Mouse (Mus musculus) lung, embryonic 15.5 days (tissue): ENCODE results near the gene Hmga2. TPM values are rescaled to one million over a fixed set of nuclear protein-coding genes. Genes with fewer than 3 reads are reported as not detected.

ENCODE experiments used
- ATAC-seq: fragments of 200-750 bp; cut with Nextera tagmentation; 2 replicates; pipeline ENCODE4 v1.8.0; 2017; ENCODE audit warnings: moderate number of reproducible peaks, borderline replicate concordance; ENCODE audit not compliant: low FRiP score, low TSS enrichment; ENCODE audit errors: extremely low read depth
- H3K27ac ChIP-seq: fragments of 300-500 bp; sonication (generic); 2 replicates; pipeline ENCODE4 v1.5.1; 2015; ENCODE audit warnings: moderate library complexity, mild to moderate bottlenecking, inconsistent platforms
- H3K27me3 ChIP-seq: fragments of 300-500 bp; sonication (generic); 2 replicates; pipeline ENCODE4 v1.6.1; 2015; ENCODE audit warnings: inconsistent platforms
- H3K36me3 ChIP-seq: fragments of 300-500 bp; sonication (generic); 2 replicates; pipeline ENCODE4 v1.6.1; 2015; ENCODE audit warnings: inconsistent platforms
- H3K4me1 ChIP-seq: fragments of 300-500 bp; sonication (generic); 2 replicates; pipeline ENCODE4 v1.6.1; 2015; ENCODE audit warnings: inconsistent platforms
- H3K4me2 ChIP-seq: fragments of 300-500 bp; sonication (generic); 2 replicates; pipeline ENCODE4 v1.6.1; 2015; ENCODE audit warnings: inconsistent platforms, mild to moderate bottlenecking, moderate library complexity
- H3K4me3 ChIP-seq: fragments of 300-500 bp; sonication (generic); 2 replicates; pipeline ENCODE4 v1.5.1; 2015; ENCODE audit warnings: mild to moderate bottlenecking, inconsistent platforms
- H3K9ac ChIP-seq: fragments of 300-500 bp; sonication (generic); 2 replicates; pipeline ENCODE4 v1.6.1; 2015; ENCODE audit warnings: inconsistent platforms
- H3K9me3 ChIP-seq: fragments of 300-500 bp; sonication (generic); 2 replicates; pipeline ENCODE4 v1.6.1; 2016; ENCODE audit warnings: inconsistent platforms
- WGBS: fragments of 180-500 bp; shearing (Covaris S2); methylation state at CpG from one replicate; pipeline ENCODE4 v1.1.7; 2015; 5-methylcytosine and 5-hydroxymethylcytosine counted together
- polyA plus RNA-seq: library from polyadenylated mRNA; unstranded; fragments of >200 nt; fragmentation: Nextera tagmentation; extraction: Ambion mirVana; gene quantifications from 2 replicates; pipeline ENCODE4 v1.2.1, GENCODE M21; 2015

The Hmga2 gene
- polyA plus RNA-seq, 1 experiment from 2014 or later: 7.8 TPM

DNA sequence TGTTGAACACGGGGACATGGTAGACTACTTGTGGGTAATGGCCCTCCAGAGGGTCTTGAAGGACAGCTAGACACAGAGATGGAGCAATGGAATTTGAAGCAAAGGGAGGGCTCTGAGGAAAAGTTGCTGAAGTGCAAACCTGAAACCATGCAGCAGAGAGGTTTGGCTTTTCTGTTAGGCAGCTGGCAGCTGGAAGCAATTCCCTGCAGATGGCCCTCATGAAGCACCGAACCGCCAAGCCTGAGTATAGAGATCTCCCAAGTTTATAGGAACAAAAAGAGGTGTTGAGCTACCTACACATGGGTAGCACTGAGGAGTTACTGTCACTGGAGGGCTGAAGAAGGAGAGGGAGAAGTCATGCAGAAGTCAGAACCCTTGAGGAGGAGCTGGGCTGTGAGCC is 13.3 kb upstream of the Hmga2 start:
- peaks cover 8% of the 10 kb centered on the region; the same call in 1 of the 2 replicates for H3K9me3 ChIP-seq
- no peak overlapping the region for H3K4me3 ChIP-seq
- H3K4me2 ChIP-seq: no peak overlapping the region
- H3K4me1 ChIP-seq: peaks cover 3% of the 10 kb centered on the region; the same call in 1 of the 2 replicates
- no peak for ATAC-seq
- WGBS: 85% methylated on average over 3 of the region's 3 CpGs
- no peak overlapping the region for H3K27ac ChIP-seq
- H3K27me3 ChIP-seq: no peaks in the 10 kb centered on the region
- H3K9ac ChIP-seq: no peak overlapping the region
- H3K36me3 ChIP-seq: no peaks in the 10 kb centered on the region

DNA sequence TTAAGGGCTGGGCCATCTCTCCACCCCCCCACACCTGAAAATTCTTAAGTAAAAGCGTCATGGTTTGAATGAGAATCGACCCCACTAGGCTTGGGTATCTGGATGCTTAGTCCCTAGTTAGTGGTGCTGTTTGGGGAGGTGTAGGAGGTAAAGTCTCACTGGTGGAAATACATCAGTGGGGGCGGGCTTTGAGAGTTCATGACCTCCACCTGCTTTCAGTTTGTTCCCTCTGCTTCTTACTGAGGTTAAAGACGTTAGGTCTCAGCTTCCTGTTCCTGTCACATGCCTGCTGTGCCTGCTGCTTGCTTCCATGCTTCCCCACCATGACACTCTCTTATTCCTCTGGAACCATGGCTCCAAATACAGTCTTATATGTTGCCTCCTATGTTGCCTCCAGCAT is 12.3 kb upstream of the Hmga2 start:
- no peaks in the 10 kb centered on the region for H3K27me3 ChIP-seq
- 72% methylated on average over 4 of the region's 4 CpGs for WGBS
- H3K9me3 ChIP-seq: peaks cover 8% of the 10 kb centered on the region; the same call in 1 of the 2 replicates
- no peaks in the 10 kb centered on the region for H3K36me3 ChIP-seq
- no peak overlapping the region for H3K4me3 ChIP-seq
- H3K4me2 ChIP-seq: no peak overlapping the region
- ATAC-seq: no peak
- H3K4me1 ChIP-seq: peaks cover 3% of the 10 kb centered on the region; the same call in 1 of the 2 replicates
- H3K27ac ChIP-seq: no peak overlapping the region
- no peak overlapping the region for H3K9ac ChIP-seq

DNA sequence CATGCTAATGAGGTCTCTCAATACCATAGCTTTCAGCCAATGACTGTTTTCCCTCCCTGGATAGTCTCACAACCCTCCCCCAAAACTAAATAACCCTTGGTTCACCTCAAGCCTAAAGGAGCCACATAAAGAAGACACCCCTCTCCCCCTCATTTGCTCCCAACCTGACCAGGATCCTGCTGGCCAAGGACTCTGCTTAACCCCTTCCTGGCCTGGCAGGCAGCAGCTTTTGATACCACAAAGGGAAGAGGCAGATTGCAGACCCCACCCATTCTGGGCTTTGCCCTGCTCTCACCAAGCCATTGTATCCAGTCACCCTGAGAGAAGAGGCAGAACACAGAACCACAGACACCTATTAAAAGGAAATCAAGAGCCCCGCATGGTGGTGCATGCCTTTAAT is 11.6 kb upstream of the Hmga2 start:
- Histone ChIP-seq H3K27me3 (no peaks in the 10 kb centered on the region), H3K27ac (no peak overlapping the region), H3K9ac (no peak overlapping the region), H3K9me3 (peaks cover 8% of the 10 kb centered on the region; the same call in 1 of the 2 replicates), H3K4me2 (no peak overlapping the region), H3K36me3 (no peaks in the 10 kb centered on the region), H3K4me1 (peaks cover 3% of the 10 kb centered on the region; the same call in 1 of the 2 replicates), H3K4me3 (no peak overlapping the region)
- WGBS: 87% methylated on average over 1 of the region's 1 CpGs
- no peak for ATAC-seq

DNA sequence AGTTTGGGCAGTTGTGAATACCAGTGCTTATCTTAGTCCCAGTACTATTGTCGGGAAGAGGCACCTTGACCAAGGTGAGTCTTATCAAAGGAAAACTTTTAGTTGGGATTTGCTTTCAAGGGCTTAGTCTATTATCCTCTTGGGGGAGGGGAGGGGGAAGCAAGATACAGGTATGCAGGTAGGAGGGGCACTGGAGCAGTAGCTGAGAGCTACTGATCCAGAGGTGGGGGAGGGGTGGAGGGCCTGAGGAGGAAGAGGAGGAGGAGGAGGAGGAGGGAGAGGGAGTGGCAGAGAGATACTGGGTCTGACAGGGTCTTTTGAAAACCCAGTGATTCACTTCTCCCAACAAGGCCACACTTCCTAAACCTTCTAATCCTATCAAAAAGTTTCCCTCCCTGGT is 9.2 kb upstream of the Hmga2 start:
- WGBS: 58% methylated on average over 1 of the region's 1 CpGs
- ATAC-seq: no peak
- no peak overlapping the region for H3K27ac ChIP-seq
- no peak overlapping the region for H3K9ac ChIP-seq
- H3K9me3 ChIP-seq: peaks cover 8% of the 10 kb centered on the region; the same call in 1 of the 2 replicates
- H3K36me3 ChIP-seq: no peaks in the 10 kb centered on the region
- no peak overlapping the region for H3K4me3 ChIP-seq
- no peaks in the 10 kb centered on the region for H3K27me3 ChIP-seq
- H3K4me1 ChIP-seq: no peaks in the 10 kb centered on the region
- H3K4me2 ChIP-seq: no peak overlapping the region

DNA sequence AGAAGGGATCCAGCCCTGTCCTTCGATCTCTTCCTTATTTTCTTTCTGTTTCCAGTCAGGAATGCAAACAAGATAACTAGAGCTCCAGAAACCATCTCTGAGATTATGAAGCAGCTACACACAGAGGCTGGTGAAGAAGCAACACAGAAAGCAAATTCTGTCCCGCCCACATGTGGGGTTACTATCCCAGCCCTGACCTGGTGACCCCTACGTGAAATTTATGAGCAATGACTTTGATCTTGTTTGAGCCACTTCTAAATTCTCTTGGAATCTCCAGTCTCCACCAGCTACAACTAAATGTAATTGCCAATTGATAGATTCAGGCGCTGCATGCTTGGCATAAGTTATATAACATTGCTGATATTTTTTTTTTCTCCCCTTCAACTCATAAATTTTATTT is 7.9 kb upstream of the Hmga2 start:
- Histone ChIP-seq H3K4me3 (no peak overlapping the region), H3K9ac (no peak overlapping the region), H3K9me3 (peaks cover 8% of the 10 kb centered on the region; the same call in 1 of the 2 replicates), H3K4me2 (no peak overlapping the region), H3K27ac (no peak overlapping the region), H3K27me3 (no peaks in the 10 kb centered on the region), H3K4me1 (no peaks in the 10 kb centered on the region), H3K36me3 (no peaks in the 10 kb centered on the region)
- ATAC-seq: no peak
- 47% methylated on average over 4 of the region's 4 CpGs for WGBS

DNA sequence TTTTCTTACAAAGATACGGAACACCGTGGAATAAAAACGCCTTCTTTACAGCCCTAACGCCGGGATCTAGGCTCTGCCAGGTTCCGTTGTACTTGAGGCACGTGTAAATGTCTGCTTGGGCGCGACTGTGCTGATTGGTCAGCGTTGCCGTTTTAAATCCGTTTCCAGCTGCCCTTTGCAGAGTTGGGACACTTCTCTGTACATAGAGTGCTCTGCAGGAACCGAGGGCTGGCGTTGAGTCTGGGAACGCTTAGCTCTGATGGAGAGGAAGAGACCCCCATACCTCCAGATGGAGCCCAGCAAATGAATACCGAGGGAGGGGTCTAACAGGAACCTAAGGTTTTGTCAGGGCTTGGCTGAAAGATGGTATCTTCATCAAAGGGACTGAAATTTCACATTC is 1.9 kb upstream of the Hmga2 start:
- WGBS: under 1% methylated on average over 16 of the region's 16 CpGs
- H3K9ac ChIP-seq: peak overlapping the region; percentile 70; the same call in 1 of the 2 replicates

DNA sequence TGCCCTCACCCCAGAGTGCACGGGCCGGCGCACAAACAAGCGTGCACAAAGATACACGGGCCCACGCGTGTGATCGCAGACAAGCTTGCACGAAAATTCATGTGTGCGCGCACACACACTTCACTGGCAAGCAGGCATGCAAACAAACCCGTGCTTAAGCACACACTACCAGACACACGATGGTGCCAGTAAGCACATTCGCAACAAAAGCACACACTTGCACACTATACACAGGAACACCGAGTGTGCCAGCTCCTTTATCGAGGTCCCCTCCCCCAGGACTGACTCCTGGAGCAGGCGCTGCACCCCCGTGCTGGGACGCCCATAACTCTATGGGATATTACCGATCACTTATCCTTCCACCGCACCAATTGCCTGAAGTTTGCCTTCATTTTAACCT is 1.2 kb upstream of the Hmga2 start:
- no peaks in the 10 kb centered on the region for H3K9me3 ChIP-seq
- H3K9ac ChIP-seq: peak overlapping the region; percentile 70
- under 1% methylated on average over 21 of the region's 21 CpGs for WGBS
- peak overlapping the region; percentile 72 for H3K4me3 ChIP-seq
- H3K4me2 ChIP-seq: peak overlapping the region; percentile 98
- no peak for ATAC-seq
- no peaks in the 10 kb centered on the region for H3K27me3 ChIP-seq
- H3K27ac ChIP-seq: peak overlapping the region; percentile 93
- peaks cover 19% of the 10 kb centered on the region for H3K4me1 ChIP-seq
- no peaks in the 10 kb centered on the region for H3K36me3 ChIP-seq

More for the DNA sequence above, 1.9 kb upstream of the Hmga2 start:
- Histone ChIP-seq H3K4me3 (peak overlapping the region; percentile 72), H3K9me3 (no peaks in the 10 kb centered on the region), H3K4me1 (peaks cover 19% of the 10 kb centered on the region), H3K27ac (0 out of 2 replicates have a peak overlapping the region, but pooled peaks have one; percentile 11), H3K27me3 (no peaks in the 10 kb centered on the region), H3K4me2 (peak overlapping the region; percentile 98), H3K36me3 (no peaks in the 10 kb centered on the region)
- no peak for ATAC-seq

DNA sequence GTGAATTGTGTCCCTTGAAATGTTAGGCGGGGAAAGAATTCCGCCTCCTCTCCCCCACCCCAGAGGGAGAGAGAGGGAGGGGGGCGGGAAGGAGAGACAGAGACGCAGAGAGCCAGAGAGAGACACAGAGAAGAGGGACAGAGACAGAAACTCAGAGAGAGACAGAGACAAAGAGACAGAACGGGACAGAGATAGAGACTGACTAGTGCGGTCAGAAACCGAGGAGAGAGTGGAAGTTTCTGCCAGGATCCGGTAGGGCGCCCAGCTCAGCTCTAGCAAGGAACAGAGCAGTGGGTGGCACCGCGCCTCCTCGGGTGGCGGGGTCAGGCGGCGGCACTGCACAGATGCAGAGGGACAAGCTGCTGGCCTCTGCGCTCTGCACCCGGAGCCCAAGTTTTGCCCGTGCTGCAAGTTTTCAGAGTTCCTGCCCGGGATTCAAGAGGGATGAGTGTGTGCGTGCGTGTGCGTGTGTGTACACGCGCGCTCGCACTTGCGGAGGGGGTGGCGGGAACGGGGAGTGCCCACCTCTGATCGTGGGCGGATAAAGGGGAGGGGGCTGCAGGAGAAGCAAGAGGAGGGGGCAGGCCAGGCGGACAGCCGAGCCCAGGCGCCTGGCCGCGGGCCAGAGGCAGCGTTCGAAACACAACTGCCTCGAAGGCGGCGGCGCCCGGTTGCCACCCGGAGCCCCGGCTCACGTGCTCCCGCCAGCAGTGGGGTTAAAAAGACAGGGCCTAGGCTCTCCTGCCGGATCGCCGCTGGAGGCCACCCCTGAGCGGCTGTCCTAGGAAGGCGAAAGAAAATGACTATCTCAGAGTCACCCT is 457 bp upstream of the Hmga2 start:
- Histone ChIP-seq H3K9me3 (no peaks in the 10 kb centered on the region), H3K9ac (peak overlapping the region; percentile 70), H3K36me3 (no peaks in the 10 kb centered on the region), H3K4me3 (peak overlapping the region; percentile 72), H3K27ac (peak overlapping the region; percentile 93), H3K4me1 (peaks cover 19% of the 10 kb centered on the region), H3K27me3 (no peaks in the 10 kb centered on the region), H3K4me2 (peak overlapping the region; percentile 98)
- under 1% methylated on average over 50 of the region's 52 CpGs for WGBS
- ATAC-seq: peak; percentile 75

DNA sequence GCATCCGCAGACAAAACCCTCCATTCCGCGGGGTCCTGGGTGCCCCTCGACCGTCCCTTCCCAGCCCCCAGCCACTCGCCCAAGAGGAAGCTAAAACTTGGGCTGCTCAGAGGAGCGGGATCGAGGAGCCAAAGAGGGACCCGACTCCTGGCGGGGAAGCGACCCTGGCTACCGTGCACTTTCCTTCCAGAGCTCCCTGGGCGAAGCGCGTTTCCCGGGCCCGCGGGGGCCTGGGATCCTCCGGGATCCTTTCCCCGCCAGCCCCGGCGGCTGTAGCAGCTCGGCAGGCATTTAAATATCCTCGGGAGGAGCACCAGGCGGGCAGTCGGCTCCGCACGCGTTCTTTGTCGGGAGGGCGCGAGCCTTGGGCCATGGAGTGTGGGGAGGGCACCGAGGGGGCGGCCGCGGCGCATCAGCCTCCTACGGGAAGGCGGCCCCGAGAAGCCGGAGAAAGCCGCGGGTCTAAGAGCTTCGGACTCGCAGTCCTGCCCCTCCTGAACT is 1.2 kb downstream of the Hmga2 start:
- H3K4me1 ChIP-seq: peaks cover 19% of the 10 kb centered on the region
- ATAC-seq: 0 out of 2 replicates have a peak, but pooled peaks have one; percentile 17
- H3K9ac ChIP-seq: peak overlapping the region; percentile 70
- peak overlapping the region; percentile 72 for H3K4me3 ChIP-seq
- no peaks in the 10 kb centered on the region for H3K27me3 ChIP-seq
- WGBS: under 1% methylated on average over 45 of the region's 45 CpGs
- H3K36me3 ChIP-seq: no peaks in the 10 kb centered on the region
- peak overlapping the region; percentile 98 for H3K4me2 ChIP-seq
- no peaks in the 10 kb centered on the region for H3K9me3 ChIP-seq
- H3K27ac ChIP-seq: peak overlapping the region; percentile 93

DNA sequence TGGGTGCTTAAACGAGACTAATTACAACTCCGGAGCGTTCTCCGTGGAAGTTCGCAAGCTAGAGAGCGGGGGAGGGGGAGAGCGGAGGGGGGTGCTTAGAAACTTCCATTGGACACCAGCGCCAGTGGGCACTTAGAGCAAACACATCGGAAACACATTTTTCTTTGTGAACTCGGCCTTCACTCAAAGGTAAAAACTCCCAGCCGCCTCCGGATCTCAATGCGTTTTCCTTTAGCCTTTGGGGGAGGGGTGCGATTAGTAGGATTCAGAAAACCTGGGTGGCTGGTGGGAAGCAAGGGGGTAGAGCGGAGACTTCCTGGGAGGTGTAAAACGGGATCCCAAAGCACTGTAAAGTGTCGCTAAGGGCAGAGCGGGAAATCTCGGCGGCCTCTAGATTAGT is 2.0 kb downstream of the Hmga2 start:
- Histone ChIP-seq H3K36me3 (no peaks in the 10 kb centered on the region), H3K9me3 (no peaks in the 10 kb centered on the region), H3K9ac (peak overlapping the region; percentile 70), H3K27ac (peak overlapping the region; percentile 51), H3K4me1 (peaks cover 19% of the 10 kb centered on the region), H3K4me3 (peak overlapping the region; percentile 72), H3K27me3 (no peaks in the 10 kb centered on the region), H3K4me2 (peak overlapping the region; percentile 98)
- no peak for ATAC-seq
- WGBS: under 1% methylated on average over 20 of the region's 20 CpGs

DNA sequence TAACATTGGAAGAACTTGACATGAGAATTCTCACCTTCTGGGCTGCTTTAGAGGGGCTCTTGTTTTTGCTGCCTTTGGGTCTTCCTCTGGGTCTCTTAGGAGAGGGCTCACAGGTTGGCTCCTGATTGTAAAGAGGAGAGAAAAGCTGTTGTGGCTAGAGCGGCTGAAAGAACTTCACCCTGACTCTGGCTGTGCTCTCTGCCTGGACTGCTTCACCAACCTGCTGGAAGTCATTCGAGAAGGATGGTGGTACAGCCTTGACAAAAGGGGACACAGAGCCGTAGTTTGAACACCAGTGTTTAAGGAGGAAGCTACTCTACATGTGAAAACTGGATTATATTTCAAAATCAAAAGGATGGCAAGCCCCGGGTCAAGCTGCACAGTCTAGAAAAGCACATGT is 3.1 kb downstream of the Hmga2 start:
- Histone ChIP-seq H3K36me3 (no peaks in the 10 kb centered on the region), H3K9me3 (no peaks in the 10 kb centered on the region), H3K27me3 (no peaks in the 10 kb centered on the region), H3K4me3 (peak overlapping the region; percentile 72; the same call in 1 of the 2 replicates), H3K27ac (no peak overlapping the region), H3K9ac (no peak overlapping the region), H3K4me2 (peak overlapping the region; percentile 98), H3K4me1 (peaks cover 15% of the 10 kb centered on the region)
- ATAC-seq: no peak
- WGBS: 27% methylated on average over 4 of the region's 4 CpGs

DNA sequence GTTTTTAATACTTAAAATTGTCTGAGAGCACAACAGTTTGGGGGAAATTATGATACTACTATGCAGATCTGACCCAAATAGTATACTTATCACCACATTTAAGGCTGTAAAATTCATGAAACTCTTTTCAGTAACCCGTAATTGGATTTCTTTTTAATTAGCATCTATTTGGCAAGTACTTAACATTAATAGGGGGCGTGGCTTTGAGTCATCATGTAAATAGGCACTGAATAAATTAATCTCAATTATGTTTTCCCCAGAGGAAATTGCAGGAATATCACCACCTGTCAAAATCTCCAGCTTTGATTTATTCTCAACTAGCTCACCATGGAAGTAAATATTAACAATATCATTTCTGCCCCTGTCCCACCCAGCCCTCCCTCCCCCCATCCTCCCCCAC is 3.7 kb downstream of the Hmga2 start:
- 53% methylated on average over 2 of the region's 2 CpGs for WGBS
- ATAC-seq: no peak
- H3K27me3 ChIP-seq: no peaks in the 10 kb centered on the region
- H3K36me3 ChIP-seq: no peaks in the 10 kb centered on the region
- no peak overlapping the region for H3K27ac ChIP-seq
- H3K4me1 ChIP-seq: peaks cover 9% of the 10 kb centered on the region
- H3K9ac ChIP-seq: no peak overlapping the region
- H3K9me3 ChIP-seq: no peaks in the 10 kb centered on the region
- no peak overlapping the region for H3K4me3 ChIP-seq
- H3K4me2 ChIP-seq: peak overlapping the region; percentile 98; the same call in 1 of the 2 replicates
